Mouse (Mus musculus) heart, embryonic 12.5 days (tissue): ENCODE measurements around the gene Myt1l. TPM values are rescaled to one million over a fixed set of nuclear protein-coding genes. Genes with fewer than 3 reads are reported as not detected.

Experiments
- ATAC-seq: fragments of 200-750 bp; cut with Nextera tagmentation; 2 replicates; pipeline ENCODE4 v1.8.0; 2017; ENCODE audit warnings: moderate TSS enrichment, moderate library complexity; ENCODE audit not compliant: insufficient number of reproducible peaks, low FRiP score
- H3K27ac ChIP-seq: fragments of 300-500 bp; sonication (generic); 2 replicates; pipeline ENCODE4 v1.5.1; 2016; ENCODE audit warnings: mild to moderate bottlenecking, moderate library complexity; ENCODE audit not compliant: poor library complexity, severe bottlenecking
- H3K27me3 ChIP-seq: fragments of 300-500 bp; sonication (generic); replicated peaks from 2 replicates; pipeline ENCODE4 v1.6.1; 2016; ENCODE audit warnings: mild to moderate bottlenecking, moderate library complexity
- H3K36me3 ChIP-seq: fragments of 300-500 bp; sonication (generic); 2 replicates; pipeline ENCODE4 v1.6.1; 2016; ENCODE audit warnings: mild to moderate bottlenecking, moderate library complexity
- H3K4me1 ChIP-seq: fragments of 300-500 bp; sonication (generic); replicated peaks from 2 replicates; pipeline ENCODE4 v1.6.1; 2016; ENCODE audit warnings: mild to moderate bottlenecking
- H3K4me2 ChIP-seq: fragments of 300-500 bp; sonication (generic); 2 replicates; pipeline ENCODE4 v1.6.1; 2016; ENCODE audit warnings: mild to moderate bottlenecking, moderate library complexity
- H3K4me3 ChIP-seq: fragments of 300-500 bp; sonication (generic); 2 replicates; pipeline ENCODE4 v1.5.1; 2016; ENCODE audit warnings: mild to moderate bottlenecking
- H3K9ac ChIP-seq: fragments of 300-500 bp; sonication (generic); 2 replicates; pipeline ENCODE4 v1.6.1; 2016; ENCODE audit warnings: mild to moderate bottlenecking, moderate library complexity
- H3K9me3 ChIP-seq: fragments of 300-500 bp; sonication (generic); replicated peaks from 2 replicates; pipeline ENCODE4 v1.6.1; 2016; ENCODE audit warnings: mild to moderate bottlenecking, moderate library complexity
- WGBS: fragments of 180-500 bp; shearing (Covaris S2); methylation state at CpG from one replicate; pipeline ENCODE4 v1.1.7; 2016; 5-methylcytosine and 5-hydroxymethylcytosine counted together
- polyA plus RNA-seq: library from polyadenylated mRNA; unstranded; fragments of >200 nt; fragmentation: Nextera tagmentation; extraction: Ambion mirVana; gene quantifications from 2 replicates; pipeline ENCODE4 v1.2.1, GENCODE M21; 2016

The Myt1l gene
- polyA plus RNA-seq, 1 experiment from 2014 or later = 0.09 TPM

DNA sequence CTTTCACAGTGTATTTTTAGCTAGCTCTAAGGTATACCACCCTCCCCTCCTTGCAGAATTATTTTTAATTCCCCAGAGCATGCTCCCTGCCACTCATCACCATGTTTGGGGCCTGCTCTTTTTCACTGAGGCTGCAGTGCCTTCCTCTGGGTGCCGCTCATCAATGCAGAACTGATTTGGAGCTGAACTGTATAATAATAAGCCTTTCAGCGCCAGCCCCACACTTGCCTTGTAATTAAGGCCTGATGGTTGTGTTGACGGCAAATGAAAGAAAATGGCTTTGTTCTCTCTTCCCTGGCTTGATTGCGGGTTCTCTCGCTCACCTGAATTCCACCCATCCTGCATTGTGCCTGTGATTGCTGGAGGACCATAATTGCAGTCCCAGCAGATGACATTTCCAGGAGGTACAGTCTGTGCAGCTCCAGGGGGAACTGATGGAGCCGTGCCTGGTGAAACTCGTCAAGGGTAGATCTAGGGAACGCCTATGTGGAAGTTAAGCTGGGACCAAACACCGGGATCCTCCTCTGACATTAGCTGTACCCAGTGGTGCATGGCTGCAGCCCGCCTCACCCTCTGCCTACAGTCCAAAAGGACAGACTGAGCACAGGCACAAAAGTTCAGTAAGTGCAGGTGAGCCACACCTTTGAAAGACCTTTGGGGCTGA lies 101.8 kb downstream of the Myt1l start:
- no peak overlapping the region; the same call in 1 of the 2 replicates for H3K27ac ChIP-seq
- H3K36me3 ChIP-seq = no peaks in the 10 kb centered on the region
- WGBS = 60% methylated on average over 10 of the region's 10 CpGs
- H3K4me2 ChIP-seq = no peak overlapping the region
- no peaks in the 10 kb centered on the region for H3K9me3 ChIP-seq
- peaks cover 16% of the 10 kb centered on the region; the same call in 1 of the 2 replicates for H3K4me1 ChIP-seq
- H3K27me3 ChIP-seq = no peaks in the 10 kb centered on the region
- H3K9ac ChIP-seq = no peak overlapping the region
- no peak for ATAC-seq
- no peak overlapping the region for H3K4me3 ChIP-seq

DNA sequence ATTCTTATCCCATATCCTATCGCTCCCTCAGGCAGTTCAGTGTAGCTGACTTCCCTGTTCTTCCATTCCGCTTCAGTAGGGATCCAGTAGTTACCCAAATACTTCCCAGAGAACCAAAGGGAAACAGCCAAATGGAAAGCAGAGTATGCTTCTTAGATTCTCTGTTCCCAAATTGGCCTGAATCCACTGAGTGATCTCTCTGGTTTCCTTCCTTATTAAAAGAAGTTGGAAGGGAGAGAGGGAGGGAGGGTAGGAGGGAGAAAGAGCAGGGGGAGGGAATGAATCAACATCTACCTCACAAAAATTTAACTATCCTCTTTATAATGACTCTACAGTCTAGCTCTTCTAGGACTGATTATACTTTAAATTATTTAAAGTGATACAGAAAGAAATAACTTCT lies 106.3 kb downstream of the Myt1l start:
- no peak overlapping the region for H3K27ac ChIP-seq
- H3K36me3 ChIP-seq = no peaks in the 10 kb centered on the region
- no peak overlapping the region for H3K4me3 ChIP-seq
- 78% methylated on average over 2 of the region's 2 CpGs for WGBS
- no peak overlapping the region for H3K4me2 ChIP-seq
- ATAC-seq = no peak
- H3K4me1 ChIP-seq = peaks cover 10% of the 10 kb centered on the region; the same call in 1 of the 2 replicates
- H3K9me3 ChIP-seq = no peaks in the 10 kb centered on the region
- no peaks in the 10 kb centered on the region for H3K27me3 ChIP-seq
- H3K9ac ChIP-seq = no peak overlapping the region

GRCm38 (mm10) chr12:29639543-29640196 lies 111.5 kb downstream of the Myt1l start:
- no peak for ATAC-seq
- WGBS = 77% methylated on average over 11 of the region's 11 CpGs
- H3K9ac ChIP-seq = no peak overlapping the region
- no peaks in the 10 kb centered on the region for H3K4me1 ChIP-seq
- no peaks in the 10 kb centered on the region for H3K9me3 ChIP-seq
- no peak overlapping the region for H3K27ac ChIP-seq
- no peak overlapping the region for H3K4me2 ChIP-seq
- H3K36me3 ChIP-seq = no peaks in the 10 kb centered on the region
- H3K27me3 ChIP-seq = no peaks in the 10 kb centered on the region
- no peak overlapping the region for H3K4me3 ChIP-seq

GRCm38 (mm10) chr12:29640201-29640600 lies 112.0 kb downstream of the Myt1l start:
- no peaks in the 10 kb centered on the region for H3K36me3 ChIP-seq
- WGBS = 59% methylated on average over 1 of the region's 1 CpGs

DNA sequence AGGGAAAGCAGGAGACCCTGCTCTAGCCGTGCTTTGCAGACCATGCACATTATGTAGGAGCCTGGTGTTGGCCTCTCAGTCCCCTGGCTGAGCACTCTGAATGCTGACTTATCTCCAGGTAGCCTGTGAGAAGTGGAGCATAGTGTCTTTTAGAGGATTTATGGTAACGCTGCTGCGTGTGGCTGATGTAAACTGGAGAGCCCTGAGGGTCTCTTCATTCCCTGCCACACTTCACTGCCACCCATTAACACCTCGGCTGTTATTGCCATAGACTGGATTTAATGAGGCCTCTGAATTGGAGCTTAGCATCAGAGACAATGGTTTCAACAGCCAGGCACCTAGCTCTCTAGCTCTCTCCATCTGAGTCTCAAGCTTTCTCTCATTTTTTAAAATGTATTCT lies 114.7 kb downstream of the Myt1l start:
- H3K9ac ChIP-seq = no peak overlapping the region
- WGBS = 29% methylated on average over 4 of the region's 4 CpGs
- no peak for ATAC-seq
- no peaks in the 10 kb centered on the region for H3K4me1 ChIP-seq
- no peaks in the 10 kb centered on the region for H3K27me3 ChIP-seq
- no peak overlapping the region for H3K27ac ChIP-seq
- no peak overlapping the region for H3K4me3 ChIP-seq
- no peak overlapping the region for H3K4me2 ChIP-seq
- no peaks in the 10 kb centered on the region for H3K36me3 ChIP-seq
- H3K9me3 ChIP-seq = no peaks in the 10 kb centered on the region

More at GRCm38 (mm10) chr12:29640201-29640600, 112.0 kb downstream of the Myt1l start:
- Histone ChIP-seq H3K9ac (no peak overlapping the region), H3K27ac (no peak overlapping the region), H3K9me3 (no peaks in the 10 kb centered on the region), H3K4me3 (no peak overlapping the region), H3K27me3 (no peaks in the 10 kb centered on the region), H3K4me1 (no peaks in the 10 kb centered on the region), H3K4me2 (no peak overlapping the region)
- ATAC-seq = no peak

- Histone ChIP-seq H3K27ac (no peak overlapping the region), H3K9ac (no peak overlapping the region), H3K27me3 (no peaks in the 10 kb centered on the region), H3K9me3 (no peaks in the 10 kb centered on the region), H3K4me1 (no peaks in the 10 kb centered on the region), H3K4me2 (no peak overlapping the region), H3K36me3 (no peaks in the 10 kb centered on the region), H3K4me3 (no peak overlapping the region)
- no peak for ATAC-seq
- WGBS = 78% methylated on average over 4 of the region's 4 CpGs
Measured at GRCm38 (mm10) chr12:29644091-29644490, 115.9 kb downstream of the Myt1l start.

DNA sequence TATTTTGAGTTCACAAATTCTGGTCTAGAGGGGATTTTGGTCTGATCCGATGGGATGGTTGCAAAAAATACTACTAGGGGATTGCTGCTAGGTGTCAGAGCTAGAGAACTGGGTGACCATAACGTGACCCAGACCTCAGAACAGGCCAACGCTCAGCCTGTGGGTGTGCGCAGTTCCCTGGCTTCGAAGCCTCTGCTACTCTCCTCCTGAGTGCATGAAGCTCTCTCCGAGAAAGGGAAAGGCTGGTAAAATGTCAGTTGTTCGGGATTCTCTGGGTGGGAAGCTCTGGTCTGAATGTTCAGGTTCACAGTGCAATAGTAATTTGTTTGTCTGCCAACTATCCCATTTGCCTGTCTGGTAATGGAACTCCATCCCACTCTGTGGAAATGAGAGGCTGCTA lies 116.5 kb downstream of the Myt1l start:
- H3K4me3 ChIP-seq = no peak overlapping the region
- ATAC-seq = no peak
- no peak overlapping the region for H3K9ac ChIP-seq
- WGBS = 86% methylated on average over 7 of the region's 7 CpGs
- no peaks in the 10 kb centered on the region for H3K27me3 ChIP-seq
- H3K27ac ChIP-seq = no peak overlapping the region
- H3K4me1 ChIP-seq = 0 out of 2 replicates have a peak, but pooled peaks cover 4% of the 10 kb centered on the region
- no peaks in the 10 kb centered on the region for H3K36me3 ChIP-seq
- H3K9me3 ChIP-seq = no peaks in the 10 kb centered on the region
- no peak overlapping the region for H3K4me2 ChIP-seq

DNA sequence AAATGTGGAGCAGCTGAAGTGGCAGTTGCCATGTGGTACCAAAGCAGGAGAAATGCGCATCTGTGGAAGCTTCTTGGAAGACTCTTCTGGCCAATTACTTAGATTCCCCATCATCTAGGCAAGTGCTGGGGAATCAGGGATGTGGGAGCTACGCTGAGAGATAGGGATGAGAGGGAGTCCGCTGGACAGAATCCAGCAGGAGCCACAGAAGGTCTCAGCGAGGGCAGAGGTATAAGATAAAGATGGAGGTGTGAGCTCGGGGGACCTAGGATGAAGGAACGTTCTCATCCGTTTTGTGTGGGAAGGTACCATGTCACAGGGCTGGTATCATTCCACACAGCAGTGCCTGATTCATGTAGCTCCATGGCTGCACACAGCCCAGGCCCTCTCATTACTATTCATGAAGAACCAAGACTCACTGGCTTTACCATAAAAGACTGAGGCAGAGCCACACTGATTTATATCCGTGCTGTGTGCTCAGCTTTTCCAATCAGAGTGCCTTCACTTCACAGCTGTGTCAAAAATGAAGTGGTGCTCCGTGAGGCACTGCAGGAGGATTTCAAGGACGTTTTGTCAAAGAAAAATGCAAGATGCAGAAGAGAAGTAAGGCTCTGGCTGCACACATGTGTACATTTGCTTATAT lies 121.4 kb downstream of the Myt1l start:
- ATAC-seq = no peak
- Histone ChIP-seq H3K9me3 (no peaks in the 10 kb centered on the region), H3K27me3 (no peaks in the 10 kb centered on the region), H3K9ac (no peak overlapping the region), H3K27ac (no peak overlapping the region), H3K4me1 (0 out of 2 replicates have a peak, but pooled peaks cover 6% of the 10 kb centered on the region), H3K36me3 (no peaks in the 10 kb centered on the region), H3K4me2 (no peak overlapping the region), H3K4me3 (no peak overlapping the region)
- 51% methylated on average over 10 of the region's 10 CpGs for WGBS

GRCm38 (mm10) chr12:29652516-29652915 lies 124.3 kb downstream of the Myt1l start:
- Histone ChIP-seq H3K4me1 (peaks cover 15% of the 10 kb centered on the region), H3K9ac (no peak overlapping the region), H3K36me3 (no peaks in the 10 kb centered on the region), H3K27me3 (no peaks in the 10 kb centered on the region), H3K9me3 (no peaks in the 10 kb centered on the region), H3K4me3 (no peak overlapping the region), H3K4me2 (no peak overlapping the region), H3K27ac (no peak overlapping the region)
- 53% methylated on average over 5 of the region's 5 CpGs for WGBS
- ATAC-seq = 0 out of 2 replicates have a peak, but pooled peaks have one; percentile 6

DNA sequence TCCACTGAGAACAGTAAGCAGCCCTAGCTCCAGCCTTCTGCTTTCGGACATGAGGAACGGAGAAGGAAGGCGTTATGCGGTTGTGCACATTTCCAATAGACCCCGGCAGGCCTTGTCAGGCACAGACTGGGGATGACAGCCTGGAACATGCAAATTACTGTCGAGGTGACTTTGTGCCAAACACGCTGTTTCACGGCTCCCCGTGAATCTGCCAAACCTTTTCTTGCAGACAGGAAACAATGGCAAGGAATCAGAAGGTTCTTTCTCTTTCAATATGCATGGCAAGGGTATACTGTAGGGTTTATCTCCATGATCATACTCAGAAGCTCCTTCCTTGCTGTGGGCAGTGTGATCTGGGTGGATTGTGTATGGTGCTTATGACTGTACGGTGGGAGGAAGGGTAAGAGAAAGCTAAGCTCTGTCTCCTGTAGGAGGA lies 127.0 kb downstream of the Myt1l start:
- Histone ChIP-seq H3K9ac (no peak overlapping the region), H3K27me3 (0 out of 2 replicates have a peak, but pooled peaks cover 7% of the 10 kb centered on the region), H3K4me2 (no peak overlapping the region), H3K36me3 (no peaks in the 10 kb centered on the region), H3K4me3 (no peak overlapping the region), H3K9me3 (no peaks in the 10 kb centered on the region), H3K4me1 (peaks cover 9% of the 10 kb centered on the region), H3K27ac (no peak overlapping the region)
- ATAC-seq = no peak
- WGBS = 86% methylated on average over 10 of the region's 10 CpGs

DNA sequence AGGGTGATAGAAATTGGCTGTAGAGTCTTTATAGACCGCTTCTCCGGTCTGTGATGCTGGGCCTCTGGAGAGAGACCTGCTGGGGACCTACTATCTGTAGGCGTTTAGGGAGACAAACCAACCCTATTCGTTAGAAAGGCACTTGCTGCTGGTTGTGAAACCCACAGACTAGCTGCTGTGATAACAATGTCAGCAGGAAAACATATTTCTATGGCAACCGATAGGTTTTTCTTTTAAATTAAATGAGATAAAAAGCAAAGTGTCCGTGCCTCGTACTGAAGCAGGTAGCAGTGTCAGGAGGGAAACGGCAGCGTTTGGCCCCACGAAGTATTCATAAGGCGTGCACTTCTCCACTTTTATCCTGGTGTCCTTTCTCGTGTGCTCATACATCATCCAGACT lies 127.5 kb downstream of the Myt1l start:
- no peaks in the 10 kb centered on the region for H3K9me3 ChIP-seq
- 42% methylated on average over 12 of the region's 12 CpGs for WGBS
- H3K27me3 ChIP-seq = 0 out of 2 replicates have a peak, but pooled peaks cover 7% of the 10 kb centered on the region
- no peak overlapping the region for H3K9ac ChIP-seq
- no peaks in the 10 kb centered on the region for H3K36me3 ChIP-seq
- H3K4me3 ChIP-seq = no peak overlapping the region
- no peak overlapping the region for H3K27ac ChIP-seq
- peak overlapping the region; percentile 28; the same call in 1 of the 2 replicates for H3K4me2 ChIP-seq
- H3K4me1 ChIP-seq = peaks cover 9% of the 10 kb centered on the region
- ATAC-seq = no peak
